Mouse (Mus musculus) ES-Bruce4 (cell line): Measurements from ENCODE around the gene Adamtsl5.

Experiments
- CTCF ChIP-seq: IDR thresholded peaks from one replicate; pipeline ENCODE4 v1.8.1; 2011; ENCODE audit warnings: low read depth, low read length
- EP300 ChIP-seq: IDR thresholded peaks from 2 replicates; pipeline ENCODE4 v1.6.1; 2011; ENCODE audit warnings: low read depth, low read length; ENCODE audit not compliant: insufficient read depth
- POLR2A ChIP-seq: IDR thresholded peaks from one replicate; pipeline ENCODE4 v1.8.1; 2011; ENCODE audit warnings: low read length; ENCODE audit not compliant: insufficient read depth

DNA sequence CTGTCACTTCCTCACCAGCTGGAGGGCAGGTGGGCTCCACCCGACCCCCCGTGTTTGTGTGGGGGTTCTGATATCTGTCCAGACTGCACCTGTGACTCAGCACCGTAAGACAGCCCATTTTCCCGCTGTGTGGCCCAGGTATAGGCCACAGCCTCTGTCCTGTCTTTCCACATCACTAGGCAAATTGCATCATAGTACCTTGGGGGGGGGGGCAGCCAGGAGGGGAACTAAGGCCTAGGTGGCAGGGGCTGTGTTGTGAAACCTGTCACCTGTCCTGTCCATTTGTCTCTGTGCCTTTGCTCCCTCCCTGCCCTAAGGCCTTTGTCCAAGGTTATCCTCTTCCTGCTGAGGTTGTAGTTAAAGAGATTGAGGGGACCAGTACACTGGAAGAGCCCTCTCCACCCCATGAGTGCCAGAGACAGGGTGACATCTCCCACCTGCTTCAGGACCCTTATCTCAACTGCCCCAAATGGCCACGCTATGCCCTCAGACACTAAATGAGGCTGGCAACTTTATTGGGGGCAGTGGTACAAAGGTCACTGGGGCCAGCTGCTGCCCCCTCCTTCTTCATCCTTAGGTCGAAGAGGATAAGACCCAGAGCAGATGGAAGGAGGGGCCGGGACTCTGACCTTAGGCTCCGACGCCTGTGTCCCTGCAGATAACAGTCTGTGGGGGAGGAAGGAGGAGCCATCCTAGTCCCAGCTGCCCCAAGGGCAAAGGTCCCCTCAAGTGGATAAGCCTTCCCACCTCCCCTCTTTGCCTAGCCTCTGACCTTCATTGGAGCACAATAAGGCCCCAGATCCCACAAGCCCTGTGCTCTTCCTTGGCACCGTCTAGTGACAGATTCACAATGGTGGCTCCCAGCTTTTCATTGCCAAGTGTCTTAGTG lies 16.3 kb downstream of the Adamtsl5 start:
- no peak for TF ChIP-seq CTCF
- TF ChIP-seq POLR2A, result no peak
- no peak for TF ChIP-seq EP300
